Mouse (Mus musculus) 3T3-L1 (cell line): ENCODE results near the gene Vax2.
A peak's percentile ranks its signal among the peaks of the same experiment; 100 is the strongest.

ENCODE experiments used
- DNase-seq: peaks from one replicate; pipeline ENCODE4 v3.0.0-alpha.2; 2015; ENCODE audit warnings: low read depth, low spot score

Vax2 gene

DNA sequence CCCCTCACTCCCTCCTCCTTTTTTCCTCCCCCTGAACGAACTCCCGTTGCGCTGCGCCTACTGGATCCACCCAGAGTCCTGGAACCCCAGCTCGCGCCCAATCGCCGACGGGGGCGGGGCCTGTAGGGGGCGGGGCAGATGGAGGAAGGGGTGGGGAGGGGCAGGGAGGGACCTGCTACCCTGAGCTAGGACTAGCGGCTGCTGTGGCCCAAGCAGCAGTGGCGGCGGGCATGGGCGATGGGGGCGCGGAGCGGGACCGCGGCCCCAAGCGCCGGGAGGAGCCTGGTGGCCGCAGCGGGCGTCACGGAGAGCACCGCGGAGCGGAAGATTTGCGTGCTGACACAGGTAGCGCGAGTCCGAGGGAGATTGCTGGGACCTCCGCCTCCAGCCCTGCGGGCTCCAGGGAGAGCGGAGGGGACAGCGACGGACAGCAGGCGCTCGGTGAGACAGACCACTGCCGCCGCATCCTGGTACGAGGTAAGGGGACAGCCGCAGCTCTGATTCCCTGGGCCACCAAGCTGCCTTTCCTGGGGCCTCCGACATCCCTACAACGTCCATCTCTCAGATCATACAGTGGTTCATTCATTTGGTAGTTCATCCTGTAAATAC is at the start of gene Vax2:
Gene Vax2, plus strand, starts transcription at position 198 of the 609 bp plus-strand sequence.
- peak; percentile 84 for DNase-seq

DNA sequence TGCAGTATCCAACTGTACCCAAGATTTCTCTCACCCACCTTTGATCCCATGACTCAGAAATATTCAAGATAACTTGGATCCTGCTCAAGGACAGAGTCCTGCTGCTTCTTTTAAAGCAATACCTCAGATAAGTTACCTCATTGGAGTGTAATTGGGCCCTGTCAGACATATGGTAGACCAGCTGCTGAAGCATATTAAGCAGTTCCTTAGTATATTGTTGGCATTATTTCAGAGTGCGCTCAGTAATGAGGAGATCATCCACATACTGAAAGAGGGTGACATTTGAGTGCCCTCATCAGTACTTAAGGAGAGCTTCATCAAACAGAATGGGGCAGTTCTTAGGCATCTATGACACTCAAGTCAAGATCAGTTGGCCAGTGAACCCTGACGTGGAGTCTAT is 46.1 kb upstream of the Vax2 start:
- no peak for DNase-seq

DNA sequence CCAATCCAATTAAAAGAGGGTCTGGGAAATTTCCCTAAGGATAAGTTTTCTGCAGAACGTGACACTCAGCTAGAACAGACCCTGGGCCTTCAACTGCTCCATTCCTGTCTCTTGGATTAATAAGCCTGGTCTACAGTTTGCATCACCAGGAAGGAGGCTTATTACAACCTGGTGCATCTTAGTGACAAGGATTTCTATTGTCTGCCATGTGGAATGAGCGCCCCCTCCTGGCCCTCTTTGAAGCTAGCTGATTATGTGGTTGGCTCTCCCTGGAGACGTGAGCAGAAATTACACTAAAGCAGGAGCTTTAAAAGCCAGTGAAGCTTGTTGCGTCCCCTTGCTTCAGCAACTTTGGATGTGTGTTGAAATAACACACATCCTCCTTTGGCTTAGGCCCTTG is 37.7 kb upstream of the Vax2 start:
- DNase-seq: peak; percentile 92

DNA sequence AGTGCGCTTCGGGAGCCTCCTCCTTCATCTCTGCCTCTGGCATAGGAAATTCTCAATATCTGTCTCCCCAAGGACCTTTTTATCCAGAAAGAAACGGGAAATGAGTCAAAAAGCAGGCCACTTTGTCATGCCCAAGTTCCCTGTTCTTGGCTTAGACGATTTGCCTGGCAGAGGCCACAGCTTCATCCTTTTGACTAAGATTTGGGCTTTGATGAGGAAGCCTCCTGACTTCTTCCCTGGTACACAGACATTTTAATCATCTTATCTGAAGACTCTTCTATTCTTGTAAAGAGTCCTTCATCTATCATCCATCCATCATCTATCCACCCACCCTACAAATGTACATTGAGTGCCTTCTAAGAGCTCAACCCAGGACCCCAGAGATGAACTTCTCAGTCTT is 33.3 kb upstream of the Vax2 start, which contains the start of gene Cd207:
Gene Cd207, minus strand, starts transcription at position 101 of the 400 bp plus-strand sequence.
- DNase-seq: no peak

DNA sequence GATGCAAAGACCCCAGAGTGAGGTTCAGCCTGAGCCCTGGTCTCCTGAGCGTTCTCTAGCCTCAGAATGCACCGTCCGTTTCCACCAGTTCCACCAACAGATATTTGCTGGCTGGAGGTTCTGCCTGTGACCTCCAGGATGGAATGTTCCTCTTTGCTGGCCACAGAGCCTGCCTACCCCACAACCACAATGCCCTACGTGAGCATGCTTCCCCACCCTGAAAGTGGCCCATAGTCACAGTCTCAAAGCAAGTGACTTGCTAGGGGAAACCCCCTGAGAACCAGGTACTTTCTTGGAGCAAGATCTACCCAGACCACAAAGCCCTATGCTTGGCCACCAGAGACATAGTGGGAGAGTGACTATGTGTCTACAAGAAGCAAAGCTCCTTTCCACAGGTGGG is 21.7 kb upstream of the Vax2 start:
- no peak for DNase-seq

DNA sequence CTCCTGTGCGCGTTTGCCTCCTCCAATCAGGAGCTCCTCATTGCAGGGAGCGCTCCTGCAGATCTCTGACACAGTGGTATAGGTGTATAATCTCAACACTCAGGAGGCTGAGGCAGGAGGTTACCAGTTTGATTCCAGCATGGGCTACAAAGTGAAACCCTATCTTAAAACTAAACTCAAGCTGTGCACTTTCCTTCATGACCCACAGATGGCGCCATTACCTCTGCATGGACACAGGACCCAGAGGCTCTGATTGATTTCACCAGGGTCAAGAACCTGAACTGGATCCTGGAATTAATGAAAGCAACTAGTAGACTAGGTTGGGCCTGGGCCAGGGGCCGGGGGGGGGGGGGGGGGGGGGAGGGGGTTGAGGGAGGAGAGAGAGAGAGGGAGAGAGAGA is 20.8 kb upstream of the Vax2 start:
- peak; percentile 78 for DNase-seq

DNA sequence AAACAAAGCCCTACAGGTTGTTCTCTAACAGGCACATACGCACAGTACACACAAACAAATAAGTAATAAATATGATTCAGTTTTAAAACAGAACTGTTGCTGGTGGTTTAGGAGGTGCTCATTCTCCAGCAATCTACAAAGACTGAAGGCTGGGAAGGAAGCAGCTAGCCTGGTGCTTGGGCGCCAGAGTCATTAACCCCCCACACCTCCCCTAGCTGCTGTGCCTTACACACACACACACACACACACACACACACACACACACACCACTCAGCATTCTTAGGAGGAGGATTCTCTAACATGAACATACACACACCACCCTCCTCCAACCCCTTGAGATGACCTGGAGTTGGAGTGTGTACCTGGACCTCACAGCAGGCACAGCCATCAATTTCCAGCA is 20.1 kb upstream of the Vax2 start:
- no peak for DNase-seq

DNA sequence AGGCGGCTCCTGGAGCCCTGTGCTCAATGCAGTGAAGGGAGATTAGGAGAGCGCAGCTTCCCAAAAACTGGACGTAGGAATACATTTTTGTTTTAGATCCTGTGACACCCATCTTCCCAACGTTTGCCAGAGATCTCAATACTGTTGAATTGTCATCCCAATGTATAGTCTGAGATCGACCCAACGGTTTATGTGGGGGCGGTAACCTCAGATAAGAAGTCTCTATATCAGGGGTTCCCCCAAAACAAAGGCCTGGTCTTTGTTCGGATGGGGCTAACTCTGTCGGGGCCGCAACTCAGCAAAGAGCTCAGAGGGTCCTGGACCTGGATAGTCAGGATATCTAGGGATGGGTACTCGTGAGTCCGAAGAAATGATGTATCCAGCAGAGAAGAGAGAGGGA is 18.1 kb upstream of the Vax2 start:
- DNase-seq: no peak

DNA sequence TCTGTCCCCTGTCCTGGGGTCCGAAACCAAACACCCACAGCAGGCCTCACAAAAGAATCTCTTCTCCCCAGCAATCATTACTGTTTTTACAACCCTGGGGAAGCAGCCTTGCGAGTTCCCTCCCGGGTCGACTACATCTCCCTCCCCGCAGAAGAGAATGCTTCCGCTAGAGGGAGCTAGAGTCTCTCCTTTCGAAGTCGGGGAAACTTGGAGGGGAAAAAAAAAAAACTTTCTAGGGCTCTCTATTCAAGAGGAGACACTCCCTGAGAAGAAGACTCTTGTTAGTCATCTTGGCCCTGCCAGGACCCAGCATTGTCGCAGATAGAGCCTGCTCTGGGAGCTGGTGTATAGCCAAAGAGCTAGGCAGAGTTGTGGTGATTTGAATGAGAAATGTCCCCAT is 17.2 kb upstream of the Vax2 start:
- peak; percentile 89 for DNase-seq

DNA sequence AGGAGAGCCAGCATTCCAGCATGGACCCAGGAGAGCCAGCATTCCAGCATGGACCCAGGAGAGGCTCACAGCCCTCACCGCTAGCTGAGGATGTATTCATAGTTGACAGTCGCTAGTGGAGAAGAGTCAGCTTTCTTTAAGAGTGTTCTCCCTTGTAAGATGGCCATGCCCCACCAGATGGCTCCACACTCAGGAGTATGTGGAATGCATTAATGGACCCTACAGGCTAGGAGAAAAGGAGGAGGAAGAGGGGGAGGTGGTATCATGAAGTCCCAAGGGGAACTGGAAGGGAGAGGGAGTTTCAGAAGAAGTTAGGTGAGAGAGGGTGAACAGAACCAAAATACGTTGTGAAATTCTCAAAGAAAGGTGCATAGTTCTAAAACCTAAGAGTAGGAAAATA is 15.3 kb upstream of the Vax2 start:
- DNase-seq: peak; percentile 32

DNA sequence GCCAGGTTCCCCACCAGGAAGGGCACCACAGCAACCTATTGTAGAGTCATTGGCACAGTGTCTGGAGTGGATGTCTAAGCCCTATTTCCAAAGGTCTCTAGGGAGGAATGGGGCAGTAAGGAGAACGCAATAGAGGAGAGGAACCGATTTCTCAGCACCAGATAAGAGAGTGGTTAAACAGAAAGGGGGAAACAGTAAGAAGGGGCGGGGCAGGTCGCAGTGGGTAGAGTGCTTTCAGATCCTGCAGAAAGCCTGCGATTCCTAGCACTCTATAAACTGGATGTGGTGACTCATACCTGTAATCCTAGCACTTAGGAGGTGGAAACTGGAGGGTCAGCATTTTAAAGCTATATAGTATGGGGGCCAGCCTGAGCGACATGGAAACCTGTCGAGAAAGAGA is 14.4 kb upstream of the Vax2 start:
- DNase-seq: no peak

DNA sequence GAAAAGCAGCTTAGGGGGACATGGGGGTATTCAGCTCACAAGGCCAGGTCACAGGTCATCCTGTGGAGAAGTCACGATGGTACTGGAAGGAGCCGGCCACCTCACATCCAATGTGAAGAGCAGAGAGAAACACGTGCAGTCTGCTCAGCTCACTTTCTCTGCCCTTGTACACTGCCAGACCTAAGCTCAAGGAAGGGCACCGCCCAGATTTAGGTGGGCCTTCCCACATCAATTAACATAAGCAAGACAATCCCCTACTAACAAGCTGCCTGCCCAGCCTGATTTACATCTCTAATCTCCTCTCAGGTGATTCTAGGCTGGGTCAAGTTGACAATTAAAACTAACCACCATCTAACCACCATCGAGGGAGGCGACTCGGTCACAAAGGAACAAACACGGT is 13.1 kb upstream of the Vax2 start:
- DNase-seq: no peak

DNA sequence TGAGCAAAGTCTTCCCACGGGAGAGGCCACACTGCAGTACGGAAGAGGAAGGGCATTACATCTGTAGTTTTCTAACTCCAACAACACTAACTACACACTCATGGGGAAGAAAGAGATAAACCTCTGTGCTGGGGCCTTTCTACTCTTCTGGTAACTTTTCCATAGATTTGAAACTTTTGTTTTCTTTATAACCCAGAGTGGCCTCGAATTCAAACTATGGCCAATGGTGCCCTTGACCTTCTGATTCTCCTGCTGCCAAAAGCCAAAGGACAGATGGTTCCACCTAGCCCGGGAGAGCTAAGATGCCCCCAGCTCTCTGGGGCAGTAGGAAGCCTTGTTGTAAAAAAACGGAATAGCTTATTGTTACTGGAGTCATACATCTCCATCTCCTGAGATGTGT is 11.1 kb upstream of the Vax2 start:
- DNase-seq: no peak

DNA sequence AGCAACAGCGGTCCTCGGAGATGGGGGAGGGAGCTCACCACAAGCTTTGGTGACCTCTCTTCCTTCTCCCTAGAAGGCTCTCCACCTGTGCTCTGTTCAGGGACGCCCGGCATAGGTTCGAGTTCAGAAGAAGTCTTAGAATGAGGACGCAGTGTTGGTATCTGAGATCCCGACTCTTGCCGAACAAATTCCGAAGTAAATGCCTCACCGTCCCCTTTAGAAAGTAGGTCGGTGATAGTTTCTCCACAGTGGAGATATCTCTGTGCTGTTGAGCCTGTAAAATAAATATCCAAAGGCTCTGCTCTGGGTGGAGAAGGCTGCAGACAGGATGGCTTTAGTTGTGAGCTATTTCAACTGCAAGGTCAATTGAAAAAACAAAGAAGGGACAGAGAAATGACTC is 10.1 kb upstream of the Vax2 start:
- no peak for DNase-seq

DNA sequence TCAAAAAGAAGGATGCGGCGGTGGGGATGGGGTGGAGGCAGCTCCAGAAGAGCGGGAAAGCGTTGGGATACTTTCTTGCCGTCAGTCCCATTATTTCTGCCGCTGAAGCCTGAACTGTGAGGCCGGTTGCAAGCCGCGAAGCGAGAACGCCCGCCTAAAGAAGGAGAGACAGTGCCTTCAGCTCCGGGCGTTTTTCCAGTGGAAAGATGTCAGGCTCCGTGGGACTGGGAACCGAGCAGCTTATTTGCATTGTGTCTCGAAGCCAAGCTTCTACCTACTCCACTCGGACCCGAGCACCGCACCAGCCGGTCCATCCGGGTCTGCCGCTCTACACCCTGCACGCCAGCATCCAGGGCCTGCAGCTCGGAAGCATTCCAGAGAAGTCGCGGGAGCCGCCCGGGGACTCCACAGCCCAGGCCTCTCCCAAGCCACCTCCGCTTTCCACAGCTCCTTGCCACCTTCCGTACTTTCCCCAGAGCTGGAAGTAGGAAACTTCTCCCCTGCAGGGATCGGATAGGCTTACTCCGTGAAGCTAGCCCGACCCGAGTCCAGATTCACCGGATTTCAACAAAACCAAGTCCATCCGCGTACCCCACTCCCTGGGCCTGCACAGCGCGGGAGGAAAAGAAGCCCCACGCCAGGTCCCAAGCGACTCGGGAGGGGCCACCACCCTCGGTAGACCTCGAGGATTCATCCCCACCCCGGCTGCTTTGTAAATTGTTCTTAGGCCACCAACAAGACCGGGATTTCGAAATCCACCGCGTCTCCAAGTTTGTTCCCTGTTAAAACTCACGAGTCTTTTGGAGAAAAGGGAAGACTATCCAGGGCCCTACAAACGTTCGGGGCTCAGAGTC is 8.7 kb upstream of the Vax2 start:
- DNase-seq: no peak

DNA sequence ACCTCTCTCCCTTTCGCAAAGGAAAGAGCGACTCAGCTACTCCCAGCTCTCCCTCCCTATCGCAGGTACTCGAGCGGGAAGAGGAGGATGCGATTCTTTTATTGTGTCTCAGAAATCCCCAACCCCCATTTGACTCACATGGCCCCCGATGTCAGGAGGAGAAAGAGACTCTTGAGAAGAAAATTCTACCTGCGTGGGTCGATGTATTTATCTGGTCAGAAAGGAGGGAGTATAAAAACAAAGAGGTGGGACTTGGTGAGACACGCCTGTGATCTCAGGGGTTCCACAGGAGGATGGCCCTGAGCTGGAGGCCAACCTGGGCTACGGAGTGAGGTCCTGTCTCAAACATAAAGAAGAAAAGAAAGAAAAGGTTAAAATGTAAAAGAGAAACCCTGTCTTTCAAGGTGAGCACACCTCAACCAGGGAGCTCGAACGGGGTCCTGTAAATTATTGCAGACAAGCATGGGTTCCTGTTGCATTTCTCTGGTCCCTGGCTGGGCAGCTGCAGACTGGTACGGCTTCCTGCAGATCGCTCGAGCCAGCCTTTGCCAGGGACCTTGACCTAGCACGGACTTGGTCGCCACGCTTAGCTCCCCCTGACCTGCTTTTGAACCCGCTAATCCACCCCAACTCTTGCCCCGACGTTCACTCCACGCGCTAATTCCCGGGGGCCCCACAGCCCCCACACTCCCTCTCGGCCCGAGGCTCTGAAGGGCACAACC is 7.9 kb upstream of the Vax2 start:
- no peak for DNase-seq

DNA sequence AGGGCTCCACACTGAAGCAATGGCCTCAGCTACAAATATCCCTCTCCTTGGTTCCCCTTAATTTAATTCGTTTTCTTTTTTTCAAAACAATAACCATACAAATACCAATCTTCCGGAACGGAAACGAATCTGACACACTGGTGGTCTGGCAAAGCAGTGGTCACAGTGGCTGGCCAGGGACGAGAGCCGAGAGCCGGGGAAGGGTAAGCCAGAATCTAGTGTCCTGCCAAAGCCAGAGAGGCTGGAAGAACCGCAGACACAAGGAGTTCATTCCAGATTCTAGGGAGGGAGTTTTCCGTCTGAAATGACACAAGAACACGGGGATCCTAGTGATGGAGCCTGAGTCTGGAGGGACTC is 7.4 kb upstream of the Vax2 start:
- DNase-seq: no peak

DNA sequence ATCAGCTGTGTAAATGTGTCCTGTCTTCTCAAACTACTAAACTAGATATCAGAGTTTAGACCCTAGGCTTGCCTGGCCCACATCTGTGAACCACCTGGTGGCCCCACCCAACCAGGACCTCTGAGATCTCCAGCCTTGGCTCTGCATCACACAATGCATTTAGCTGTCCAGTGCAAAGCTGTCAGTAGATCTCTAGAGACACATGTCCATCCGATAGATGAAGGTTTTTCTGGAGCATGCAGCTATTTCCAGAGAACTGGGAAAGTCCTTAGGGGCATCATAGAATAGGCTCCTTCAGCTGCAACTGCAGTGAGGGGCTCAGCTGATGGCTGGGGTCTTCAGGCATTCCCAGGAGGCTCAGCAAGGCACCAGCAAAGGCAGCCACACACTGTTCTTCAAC is 6.8 kb upstream of the Vax2 start:
- DNase-seq: no peak

DNA sequence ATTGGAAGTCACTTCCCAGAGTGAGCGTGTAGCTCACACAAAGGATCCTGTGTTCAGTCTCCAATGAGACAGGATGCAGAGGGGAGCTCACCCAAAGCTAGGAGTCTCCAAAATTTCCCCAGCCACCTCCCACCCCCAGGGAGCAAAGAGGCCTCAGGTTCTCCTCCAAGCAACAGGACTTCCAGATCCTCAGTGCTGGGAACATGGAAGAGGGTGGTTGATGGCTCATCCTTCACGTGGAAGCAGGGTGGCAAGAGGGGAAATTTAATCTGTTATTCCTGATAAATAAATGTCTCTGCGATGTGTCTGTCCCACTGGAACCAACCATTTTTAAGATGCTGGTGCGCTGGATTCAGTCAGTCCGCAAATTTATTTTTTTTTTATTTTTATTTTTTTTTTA is 6.4 kb upstream of the Vax2 start:
- no peak for DNase-seq

DNA sequence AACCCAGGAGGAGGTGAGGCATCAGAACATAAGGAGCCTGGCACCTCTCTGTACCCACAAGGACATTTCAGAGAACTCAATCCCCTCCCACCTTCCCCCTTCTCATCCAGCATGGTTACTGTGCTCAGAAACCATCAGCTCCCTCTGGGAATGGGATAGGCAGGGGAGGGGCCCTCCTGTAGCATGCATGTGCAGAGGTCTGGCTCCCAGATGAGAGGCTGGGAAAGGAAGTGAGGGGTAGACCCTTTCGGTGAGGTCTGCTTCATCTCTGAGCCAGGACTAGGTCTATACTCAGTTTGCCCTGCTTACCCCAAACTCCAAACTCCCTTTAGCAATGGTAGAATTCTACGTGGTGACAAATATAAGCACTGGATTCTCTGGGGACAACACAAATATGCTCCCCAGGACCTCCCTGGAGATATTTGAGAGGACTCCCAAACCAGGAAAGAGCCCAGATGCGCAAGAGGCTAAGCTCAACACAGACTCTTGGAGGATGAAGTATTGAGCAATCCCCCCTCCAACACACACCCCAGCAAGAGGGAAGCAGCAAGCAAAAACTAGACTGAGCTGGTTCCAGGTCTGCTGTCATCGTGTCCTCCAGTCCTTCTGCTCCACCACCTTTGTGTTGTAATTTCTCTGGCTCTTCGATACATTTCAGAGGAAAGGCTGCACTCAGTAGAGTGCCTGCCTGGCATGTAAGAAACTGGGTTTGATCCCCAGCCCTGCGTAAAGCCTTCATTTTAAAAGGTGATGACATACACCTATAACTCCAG is 3.1 kb upstream of the Vax2 start:
- no peak for DNase-seq

DNA sequence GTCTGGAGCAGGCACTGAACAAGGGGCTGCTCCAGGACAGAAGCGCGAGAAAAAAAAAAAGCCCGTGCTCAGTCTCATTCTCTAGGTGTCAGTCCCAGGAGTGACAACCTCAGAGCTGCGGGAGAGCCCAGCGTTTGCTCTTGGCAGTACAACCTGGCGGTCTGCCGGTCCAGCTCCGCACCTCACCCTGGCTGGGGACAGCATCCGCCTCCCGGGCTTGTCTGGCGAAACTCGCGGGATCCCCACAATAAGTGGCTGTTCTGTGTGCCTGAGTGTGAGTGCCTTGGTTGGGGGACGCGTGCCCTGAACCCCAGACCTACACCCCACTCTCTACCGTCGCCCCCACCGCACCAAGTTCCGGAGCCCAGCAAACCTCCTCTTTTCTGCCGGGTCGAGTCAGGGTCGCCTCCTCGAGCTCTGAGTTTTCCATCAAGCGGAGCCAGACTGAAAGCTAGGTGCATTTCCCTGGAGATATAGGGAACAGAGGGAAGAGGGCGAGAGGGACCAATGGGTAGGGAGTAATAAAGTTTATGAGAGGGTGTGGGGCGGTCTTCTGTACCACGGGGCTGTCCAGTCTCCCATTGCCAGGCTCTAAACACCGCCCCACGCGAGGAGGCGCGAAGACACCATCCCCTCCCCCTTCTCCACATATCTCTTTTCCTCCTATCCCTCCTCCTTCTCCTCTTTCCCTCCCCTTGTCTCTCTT is 550 bp upstream of the Vax2 start:
- DNase-seq: peak; percentile 23
